Mouse (Mus musculus) intestine, postnatal 0 days (tissue): ENCODE results near the gene Pard3. TPM values are rescaled to one million over a fixed set of nuclear protein-coding genes. Genes with fewer than 3 reads are reported as not detected.
A peak's percentile ranks its signal among the peaks of the same experiment; 100 is the strongest.

ENCODE experiments used
- ATAC-seq: fragments of 200-750 bp; cut with Nextera tagmentation; 2 replicates; pipeline ENCODE4 v1.8.0; 2017; ENCODE audit warnings: mild to moderate bottlenecking, moderate TSS enrichment, moderate library complexity
- H3K27ac ChIP-seq: fragments of 300-500 bp; sonication (generic); 2 replicates; pipeline ENCODE4 v1.5.1; 2014; ENCODE audit warnings: mild to moderate bottlenecking, low read depth, low read length, moderate library complexity
- H3K27me3 ChIP-seq: fragments of 300-500 bp; sonication (generic); replicated peaks from 2 replicates; pipeline ENCODE4 v1.6.1; 2014; ENCODE audit warnings: low read length, mixed read lengths; ENCODE audit not compliant: control insufficient read depth, insufficient read depth
- H3K36me3 ChIP-seq: fragments of 300-500 bp; sonication (generic); 2 replicates; pipeline ENCODE4 v1.6.1; 2014; ENCODE audit warnings: mild to moderate bottlenecking, moderate library complexity; ENCODE audit not compliant: control insufficient read depth, insufficient read depth
- H3K4me1 ChIP-seq: fragments of 300-500 bp; sonication (generic); replicated peaks from 2 replicates; pipeline ENCODE4 v1.6.1; 2014; ENCODE audit warnings: antibody characterized with exemption, low read length, mixed read lengths; ENCODE audit not compliant: control insufficient read depth, insufficient read depth
- H3K4me2 ChIP-seq: fragments of 300-500 bp; sonication (generic); replicated peaks from 2 replicates; pipeline ENCODE4 v1.6.1; 2014; ENCODE audit warnings: low read depth, mild to moderate bottlenecking, moderate library complexity
- H3K4me3 ChIP-seq: fragments of 300-500 bp; sonication (generic); 2 replicates; pipeline ENCODE4 v1.5.1; 2014; ENCODE audit warnings: low read depth, low read length
- H3K9ac ChIP-seq: fragments of 300-500 bp; sonication (generic); 2 replicates; pipeline ENCODE4 v1.6.1; 2014; ENCODE audit warnings: mild to moderate bottlenecking, low read depth, low read length
- H3K9me3 ChIP-seq: fragments of 300-500 bp; sonication (generic); 2 replicates; pipeline ENCODE4 v1.6.1; 2016; ENCODE audit warnings: mixed run types; ENCODE audit not compliant: control insufficient read depth
- CTCF ChIP-seq: sonication (generic); IDR thresholded peaks from 2 replicates; pipeline ENCODE4 v1.5.1; 2016; ENCODE audit warnings: low read depth, mild to moderate bottlenecking, control low read depth, antibody characterized with exemption, moderate library complexity
- WGBS: fragments of 180-500 bp; shearing (Covaris S2); extraction: QIAGEN DNeasy Blood & Tissue Kit; methylation state at CpG from one replicate; pipeline ENCODE4 v1.1.7; 2014; 5-methylcytosine and 5-hydroxymethylcytosine counted together
- polyA plus RNA-seq: library from polyadenylated mRNA; unstranded; fragments of >200 nt; fragmentation: Nextera tagmentation; extraction: Ambion mirVana; gene quantifications from 2 replicates; pipeline ENCODE4 v1.2.1, GENCODE M21; 2015

Pard3 gene
- polyA plus RNA-seq, 1 experiment from 2014 or later, result 12.5 TPM

DNA sequence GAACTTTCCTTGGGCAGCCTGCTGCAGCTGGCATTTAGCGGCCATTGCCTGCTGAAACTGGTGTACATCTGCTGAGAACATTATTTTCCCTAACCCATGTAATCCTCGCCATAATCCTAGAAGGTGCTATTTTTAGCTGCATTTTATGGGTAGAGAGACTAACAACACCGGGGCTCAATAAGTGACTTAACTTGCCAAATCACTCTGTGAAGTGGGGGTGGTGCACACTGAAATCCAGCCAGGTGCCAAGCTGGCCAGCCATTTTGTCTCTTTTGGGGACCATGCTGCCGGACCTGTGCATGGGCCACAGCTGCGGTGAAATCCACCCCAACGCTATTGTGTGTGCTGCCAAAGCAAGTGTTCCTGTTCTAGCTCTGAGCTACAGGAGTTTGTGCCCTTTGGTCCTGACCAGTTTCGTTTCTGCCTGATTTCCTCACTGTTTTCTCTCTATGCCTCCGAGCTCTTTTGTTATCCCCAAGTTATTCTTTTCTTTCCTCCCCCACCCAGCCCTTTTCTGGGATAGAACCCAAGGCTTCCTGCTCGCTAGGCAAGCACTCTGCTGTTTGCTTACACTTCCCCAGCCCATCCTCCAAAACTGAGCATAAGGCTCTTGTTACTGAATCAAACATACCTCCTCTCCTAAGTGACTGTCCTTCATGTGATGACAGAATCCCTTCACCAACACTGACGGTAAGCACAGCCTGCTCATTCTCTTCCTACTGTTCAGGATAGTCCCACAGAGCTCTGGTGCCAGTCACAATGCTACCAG lies 375.9 kb downstream of the Pard3 start:
- ATAC-seq, result no peak
- no peak for TF ChIP-seq CTCF
- Histone ChIP-seq H3K4me3 (peak overlapping the region; percentile 36), H3K36me3 (peaks cover 6% of the 10 kb centered on the region), H3K27ac (peak overlapping the region; percentile 93), H3K4me2 (peak overlapping the region; percentile 62), H3K4me1 (no peaks in the 10 kb centered on the region), H3K9me3 (no peaks in the 10 kb centered on the region), H3K9ac (peak overlapping the region; percentile 55), H3K27me3 (no peaks in the 10 kb centered on the region)
- 32% methylated on average over 10 of the region's 10 CpGs for WGBS

DNA sequence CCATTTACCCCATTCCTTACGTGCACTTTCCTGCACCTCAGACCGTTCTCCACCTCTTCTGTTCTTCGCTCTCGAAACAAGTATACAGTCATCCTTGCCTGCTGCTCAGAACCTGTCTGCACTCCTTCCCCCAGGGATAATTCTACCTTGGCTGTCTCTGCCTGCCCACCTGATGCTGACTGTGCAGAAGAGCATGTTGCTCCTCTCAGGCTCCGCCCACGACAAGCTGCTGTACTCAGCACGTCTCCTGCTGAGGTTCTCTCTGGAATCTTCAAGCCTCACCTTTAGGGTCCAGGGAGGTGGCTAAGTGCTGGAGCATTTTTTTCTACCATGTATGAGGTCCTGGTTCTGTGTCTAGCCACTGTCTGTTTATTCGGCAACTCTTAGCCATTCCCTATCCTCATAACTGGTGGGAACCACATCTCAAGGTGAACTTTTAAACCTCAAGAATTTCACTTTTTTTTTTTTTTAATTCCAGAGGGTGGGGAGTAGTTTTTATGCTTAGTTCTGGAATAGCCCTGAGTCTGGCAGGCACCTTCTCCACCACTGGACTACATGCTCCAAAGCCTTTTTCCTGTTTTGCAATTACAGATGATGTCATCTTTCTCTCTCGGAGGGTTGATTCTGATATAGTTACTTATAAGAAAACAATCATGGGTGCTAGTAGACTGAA lies 376.6 kb downstream of the Pard3 start:
- Histone ChIP-seq H3K9me3 (no peaks in the 10 kb centered on the region), H3K27ac (peak overlapping the region; percentile 93), H3K4me2 (peak overlapping the region; percentile 62), H3K27me3 (no peaks in the 10 kb centered on the region), H3K36me3 (peaks cover 9% of the 10 kb centered on the region), H3K4me1 (no peaks in the 10 kb centered on the region), H3K9ac (peak overlapping the region; percentile 55), H3K4me3 (peak overlapping the region; percentile 36)
- ATAC-seq, result peak; percentile 57
- no peak for TF ChIP-seq CTCF
- WGBS, result 43% methylated on average over 9 of the region's 9 CpGs

DNA sequence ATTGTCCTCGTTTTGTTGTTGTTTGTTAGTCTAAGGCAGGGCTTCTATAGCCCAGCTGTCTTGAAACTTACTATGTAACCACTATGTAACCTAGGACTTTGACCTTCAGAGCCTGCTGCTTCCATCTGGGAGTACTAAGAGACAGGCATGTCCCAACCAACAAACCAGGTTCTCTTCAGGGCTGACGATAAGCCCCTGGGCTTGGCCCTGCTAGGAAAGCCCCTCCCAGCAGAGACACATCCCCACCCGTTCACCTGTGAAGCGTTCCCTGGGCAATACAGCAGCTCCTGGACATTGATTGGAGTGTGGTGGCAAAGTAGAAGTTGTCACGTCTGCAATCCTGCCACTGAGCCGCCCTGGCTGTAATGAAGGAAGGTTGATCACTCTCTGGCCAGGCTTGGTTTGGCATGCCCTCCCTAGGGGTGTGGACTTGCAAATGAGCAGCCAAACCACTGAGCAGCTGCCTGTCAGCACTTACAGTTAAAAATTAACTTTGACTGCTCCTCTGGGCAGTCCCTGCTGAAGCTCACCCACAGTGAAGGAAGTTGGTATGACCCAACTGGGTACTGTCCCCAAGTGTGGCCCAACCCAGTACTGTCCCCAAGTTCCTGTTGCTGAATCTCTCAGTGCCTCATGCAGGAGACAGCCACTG lies 377.3 kb downstream of the Pard3 start:
- no peaks in the 10 kb centered on the region for H3K27me3 ChIP-seq
- H3K9me3 ChIP-seq, result no peaks in the 10 kb centered on the region
- H3K4me3 ChIP-seq, result peak overlapping the region; percentile 36
- 0 out of 2 replicates have a peak overlapping the region, but pooled peaks have one; percentile 41 for H3K9ac ChIP-seq
- peaks cover 6% of the 10 kb centered on the region; the same call in 1 of the 2 replicates for H3K36me3 ChIP-seq
- 33% methylated on average over 6 of the region's 6 CpGs for WGBS
- no peaks in the 10 kb centered on the region for H3K4me1 ChIP-seq
- TF ChIP-seq CTCF, result peak; percentile 21
- H3K4me2 ChIP-seq, result peak overlapping the region; percentile 62
- peak overlapping the region; percentile 93 for H3K27ac ChIP-seq
- peak; percentile 92 for ATAC-seq

DNA sequence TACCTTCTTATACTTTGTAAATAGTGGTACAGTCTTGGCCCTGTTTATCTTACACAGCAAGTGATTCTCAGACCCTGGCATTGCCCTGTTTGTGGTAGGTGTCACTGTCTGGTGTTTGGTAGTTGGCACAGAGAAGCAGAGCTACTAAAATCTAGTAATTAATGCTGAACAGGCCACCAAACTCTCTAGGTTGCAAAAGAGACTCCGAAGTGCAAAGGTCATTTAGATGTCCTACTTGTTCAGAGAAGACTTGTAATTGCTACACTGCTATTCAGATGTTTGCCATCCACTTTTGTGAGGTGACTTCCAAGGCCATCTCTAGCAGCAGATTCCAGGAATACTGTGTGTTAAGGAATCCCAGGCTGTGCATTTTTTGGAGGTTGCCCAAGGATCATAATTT lies 383.7 kb downstream of the Pard3 start:
- Histone ChIP-seq H3K27me3 (no peaks in the 10 kb centered on the region), H3K9ac (no peak overlapping the region), H3K4me3 (no peak overlapping the region), H3K9me3 (no peaks in the 10 kb centered on the region), H3K4me1 (no peaks in the 10 kb centered on the region), H3K36me3 (0 out of 2 replicates have a peak, but pooled peaks cover 4% of the 10 kb centered on the region), H3K4me2 (no peak overlapping the region), H3K27ac (peak overlapping the region; percentile 41; the same call in 1 of the 2 replicates)
- no peak for ATAC-seq
- TF ChIP-seq CTCF, result no peak
- 91% methylated on average over 1 of the region's 1 CpGs for WGBS

DNA sequence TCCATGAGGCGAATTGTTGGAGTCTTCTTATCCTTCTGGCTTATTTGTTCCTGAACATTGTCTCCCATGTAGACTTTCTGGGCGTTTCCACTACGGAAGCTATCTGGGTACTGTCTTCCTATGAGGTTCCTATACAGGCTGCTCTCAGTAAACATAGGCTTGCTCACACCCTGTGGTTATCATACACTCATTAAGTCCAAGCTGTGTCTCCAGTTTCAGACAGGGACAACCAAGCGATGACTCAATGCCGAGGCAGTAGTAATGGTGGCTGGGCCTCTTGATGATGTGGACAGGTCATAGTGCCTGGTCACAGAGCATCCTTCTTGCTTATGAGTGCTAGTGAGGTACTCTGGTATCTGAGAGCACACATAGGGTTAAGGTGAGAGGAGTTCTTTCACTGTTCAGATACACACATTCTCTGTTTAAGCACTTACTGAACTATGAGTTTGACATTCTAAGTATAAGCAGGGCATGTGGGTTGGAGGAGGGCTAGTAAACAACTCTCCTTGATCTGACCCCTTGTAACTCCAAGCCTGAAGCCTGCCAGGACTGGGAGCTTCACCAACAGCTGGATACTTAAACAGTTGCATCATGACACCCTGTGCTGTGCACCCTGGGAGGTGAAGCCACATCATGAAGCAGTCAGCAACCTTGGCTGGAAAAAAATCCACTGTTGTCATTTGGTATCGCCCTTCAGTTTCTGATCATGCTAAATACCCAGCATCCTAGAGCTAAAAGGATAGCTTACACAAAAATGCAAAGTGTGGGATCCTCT lies 385.6 kb downstream of the Pard3 start:
- peak overlapping the region; percentile 66 for H3K27ac ChIP-seq
- 85% methylated on average over 6 of the region's 6 CpGs for WGBS

More for the DNA sequence above, 385.6 kb downstream of the Pard3 start:
- Histone ChIP-seq H3K4me1 (no peaks in the 10 kb centered on the region), H3K36me3 (0 out of 2 replicates have a peak, but pooled peaks cover 4% of the 10 kb centered on the region), H3K4me2 (no peak overlapping the region), H3K9ac (no peak overlapping the region), H3K4me3 (no peak overlapping the region), H3K9me3 (no peaks in the 10 kb centered on the region), H3K27me3 (no peaks in the 10 kb centered on the region)
- peak; percentile 87 for ATAC-seq
- TF ChIP-seq CTCF, result no peak
